Mouse (Mus musculus): ENCODE data around the gene Heatr6. TPM values are rescaled to one million over a fixed set of nuclear protein-coding genes. Genes with fewer than 3 reads are reported as not detected.

The Heatr6 gene
- total and polyA plus RNA-seq, 3 experiments = 17.4 to 24.4 (median 17.6) TPM

- H3K27ac ChIP-seq (ENCODE audit: insufficient read depth, low read depth) = no peak overlapping the region
- H3K27me3 ChIP-seq (replicated peaks) = peaks cover 14% of the 10 kb centered on the region
- no peaks in the 10 kb centered on the region for H3K36me3 ChIP-seq (replicated peaks in 1 of 2; ENCODE audit: control insufficient read depth in 1 of 2, insufficient read depth in 1 of 2, low read length in 1 of 2)
- no peaks in the 10 kb centered on the region for H3K79me2 ChIP-seq (replicated peaks; ENCODE audit: control insufficient read depth, extremely low read depth, insufficient read depth, poor library complexity, severe bottlenecking)
- in situ Hi-C loops (cut with MboI; ENCODE audit: low pct_ligation_motif_present, low pct_unique_long_range_greater_than_20kb, low sequenced_read_pairs) (no loop called here), dilution Hi-C loops (cut with MboI; ENCODE audit: extremely low pct_ligation_motif_present, extremely low pct_unique_long_range_greater_than_20kb, low sequenced_read_pairs) (no loop called here)
- H3K4me3 ChIP-seq (replicated peaks in 1 of 3; ENCODE audit: low read depth in 2 of 3, low read length in 2 of 3, poor library complexity in 1 of 3) = no peak overlapping the region
- H3K4me1 ChIP-seq (ENCODE audit: control insufficient read depth in 1 of 2, insufficient read depth in 2 of 2) = peaks cover 5 to 32% of the 10 kb centered on the region in 2 experiments; a peak in 2 of 4 replicates
- H3K9me3 ChIP-seq (replicated peaks; ENCODE audit: low read length) = no peaks in the 10 kb centered on the region
- TF ChIP-seq ZKSCAN1 (IDR thresholded peaks at IDR 0.05; ENCODE audit: borderline replicate concordance, low read depth, low read length) (no peak), SMC3 (IDR thresholded peaks at IDR 0.05; ENCODE audit: low read depth, low read length) (no peak), MAX (IDR thresholded peaks at IDR 0.05; ENCODE audit: low read length) (no peak), SIN3A (IDR thresholded peaks at IDR 0.05; ENCODE audit: low read length) (no peak), IRF4 (IDR thresholded peaks at IDR 0.05; ENCODE audit: low read depth, low read length) (no peak), JUN (IDR thresholded peaks at IDR 0.05; ENCODE audit: insufficient read depth, low read depth, low read length) (no peak), MAFK (IDR thresholded peaks at IDR 0.05; ENCODE audit: insufficient replicate concordance, low read length) (no peak), HCFC1 (IDR thresholded peaks at IDR 0.05; ENCODE audit: low read depth, low read length) (no peak), ZNF384 (IDR thresholded peaks at IDR 0.05; ENCODE audit: low read depth, low read length) (no peak), TBP (conservative IDR thresholded peaks at IDR 0.05; ENCODE audit: low read depth, low read length) (no peak), ETS1 (conservative IDR thresholded peaks at IDR 0.05; ENCODE audit: low read depth, low read length) (no peak), CHD2 (IDR thresholded peaks at IDR 0.05; ENCODE audit: low read length) (no peak), POLR2AphosphoS2 (IDR thresholded peaks at IDR 0.05; ENCODE audit: low read depth, low read length) (no peak), MXI1 (IDR thresholded peaks at IDR 0.05; ENCODE audit: low read depth, low read length) (no peak), ELF1 (IDR thresholded peaks at IDR 0.05; ENCODE audit: low read depth, low read length) (no peak), UBTF (IDR thresholded peaks at IDR 0.05; ENCODE audit: low read depth, low read length) (no peak), TCF12 (IDR thresholded peaks at IDR 0.05; ENCODE audit: low read depth, low read length) (no peak)
- H3K9ac ChIP-seq (ENCODE audit: insufficient read depth, low read depth) = no peak overlapping the region
- DNase-seq (ENCODE audit: extremely low read depth) = no peak
- no peak overlapping the region for H3K4me2 ChIP-seq (ENCODE audit: insufficient read depth, low read depth, poor library complexity, severe bottlenecking)
These were observed 63.6 kb downstream of the Heatr6 start for GRCm38 (mm10) chr11:83817048-83817447.

GRCm38 (mm10) chr11:83817994-83818393 lies 64.5 kb downstream of the Heatr6 start:
- Histone ChIP-seq H3K27me3 (replicated peaks) (peaks cover 14% of the 10 kb centered on the region), H3K27ac (ENCODE audit: insufficient read depth, low read depth) (no peak overlapping the region), H3K9me3 (replicated peaks; ENCODE audit: low read length) (no peaks in the 10 kb centered on the region), H3K79me2 (replicated peaks; ENCODE audit: control insufficient read depth, extremely low read depth, insufficient read depth, poor library complexity, severe bottlenecking) (no peaks in the 10 kb centered on the region), H3K4me1 (ENCODE audit: control insufficient read depth in 1 of 2, insufficient read depth in 2 of 2) (peaks cover 5 to 41% of the 10 kb centered on the region in 2 experiments; a peak in 2 of 4 replicates), H3K9ac (ENCODE audit: insufficient read depth, low read depth) (no peak overlapping the region), H3K4me3 (replicated peaks in 1 of 3; ENCODE audit: low read depth in 2 of 3, low read length in 2 of 3, poor library complexity in 1 of 3) (no peak overlapping the region), H3K4me2 (ENCODE audit: insufficient read depth, low read depth, poor library complexity, severe bottlenecking) (no peak overlapping the region), H3K36me3 (replicated peaks in 1 of 2; ENCODE audit: control insufficient read depth in 1 of 2, insufficient read depth in 1 of 2, low read length in 1 of 2) (no peaks in the 10 kb centered on the region)
- in situ Hi-C loops (cut with MboI; ENCODE audit: low pct_ligation_motif_present, low pct_unique_long_range_greater_than_20kb, low sequenced_read_pairs) = no loop called here
- dilution Hi-C loops (cut with MboI; ENCODE audit: extremely low pct_ligation_motif_present, extremely low pct_unique_long_range_greater_than_20kb, low sequenced_read_pairs) = no loop called here
- DNase-seq (ENCODE audit: extremely low read depth) = no peak
- TF ChIP-seq USF2 (conservative IDR thresholded peaks at IDR 0.05; ENCODE audit: low read depth, low read length) (no peak), USF1 (IDR thresholded peaks at IDR 0.05; ENCODE audit: low read depth, low read length) (no peak), ZNF384 (IDR thresholded peaks at IDR 0.05; ENCODE audit: low read depth, low read length) (no peak), TBP (conservative IDR thresholded peaks at IDR 0.05; ENCODE audit: low read depth, low read length) (no peak), HCFC1 (IDR thresholded peaks at IDR 0.05; ENCODE audit: low read depth, low read length) (no peak), CTCF (conservative IDR thresholded peaks at IDR 0.05 in 1 of 2, IDR thresholded peaks at IDR 0.05 in 1 of 2; ENCODE audit: low read depth in 2 of 2, low read length in 2 of 2) (no peak), NELFE (IDR thresholded peaks at IDR 0.05; ENCODE audit: low read depth, low read length) (no peak), JUND (conservative IDR thresholded peaks at IDR 0.05; ENCODE audit: low read depth, low read length) (no peak), MAZ (IDR thresholded peaks at IDR 0.05; ENCODE audit: low read depth, low read length) (no peak), NRF1 (IDR thresholded peaks at IDR 0.05; ENCODE audit: low read depth, low read length) (no peak), SMC3 (IDR thresholded peaks at IDR 0.05; ENCODE audit: low read depth, low read length) (no peak), E2F4 (IDR thresholded peaks at IDR 0.05; ENCODE audit: insufficient replicate concordance, low read depth, low read length) (no peak), IRF4 (IDR thresholded peaks at IDR 0.05; ENCODE audit: low read depth, low read length) (no peak), POLR2AphosphoS2 (IDR thresholded peaks at IDR 0.05; ENCODE audit: low read depth, low read length) (no peak)
